Comparison of ENCODE assay signal across 8 mouse cellular contexts in the genomic region with DNA sequence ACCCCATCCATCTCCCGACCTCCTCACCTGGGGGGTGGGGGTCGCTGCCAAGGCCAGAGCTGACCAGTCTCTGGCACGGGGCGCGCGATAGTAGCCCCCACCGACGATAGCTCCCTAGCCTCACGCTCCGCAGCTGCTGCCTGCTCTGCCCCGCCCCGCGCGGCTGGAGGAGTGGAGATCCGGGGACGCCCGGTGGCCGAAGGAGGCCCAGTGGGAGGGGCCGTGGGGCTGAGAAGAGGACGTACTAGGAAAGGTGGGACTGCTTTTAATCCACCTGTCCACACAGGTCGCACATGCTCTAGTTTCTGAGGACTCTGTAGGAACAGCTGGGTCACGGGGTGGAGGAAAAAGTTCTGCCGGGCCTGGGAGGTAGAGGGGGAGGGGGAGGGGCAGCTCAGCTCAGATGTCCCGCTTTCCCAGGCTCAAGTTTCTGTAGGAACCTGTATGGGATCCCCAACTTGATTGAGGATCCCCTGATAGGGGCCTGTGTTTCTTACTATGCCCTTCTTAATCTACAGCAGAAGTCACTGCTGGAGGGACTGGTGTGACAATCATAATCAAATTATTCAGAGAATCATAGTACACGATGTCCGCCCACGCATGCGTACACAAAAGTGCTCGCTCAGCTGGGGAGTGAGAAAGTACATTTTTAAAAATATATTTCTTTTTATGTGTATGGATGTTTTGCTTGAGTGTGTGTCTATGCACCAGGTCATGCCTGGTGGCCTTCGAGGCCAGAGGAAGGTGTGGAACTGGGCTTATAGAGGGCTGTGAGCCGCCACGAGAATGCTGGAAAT. TPM values are rescaled to one million over a fixed set of nuclear protein-coding genes. Genes with fewer than 3 reads are reported as not detected.
DNase-seq lines count a peak whose midpoint lies in the region; ATAC-seq and TF ChIP-seq lines count a peak whose summit lies in the region.

A gene (minus strand): TSS at position 161 of the 797 bp plus-strand sequence.

- no peak for DNase-seq in spleen, adult 2 months (ENCODE audit: low read depth in 1 of 2, low spot score in 2 of 2)
- no peak for DNase-seq in spleen, adult 12 weeks (ENCODE audit: low spot score)
- DNase-seq in embryo, embryonic 10 days (ENCODE audit: low spot score), result peak; percentile 70
- no peak for DNase-seq in gonadal fat pad, adult 2 months (ENCODE audit: low read depth)
- no peak for DNase-seq in midbrain, embryonic 10.5 days (ENCODE audit: low spot score)
- no peak for DNase-seq in right cerebral cortex, postnatal 36 days (ENCODE audit: low spot score in 2 of 2)

- H3K9me3 ChIP-seq in intestine, embryonic 15.5 days, result no peaks in the 10 kb centered on the region
- H3K9me3 ChIP-seq in limb, embryonic 12.5 days, result no peaks in the 10 kb centered on the region
- H3K9me3 ChIP-seq in midbrain, embryonic 10.5 days (replicated peaks), result no peaks in the 10 kb centered on the region

- peak within 1 kb of the TSS; percentile 29; the same call in 1 of the 2 replicates for H3K4me3 ChIP-seq in spleen, adult 2 months (ENCODE audit: extremely low read depth, insufficient read depth, insufficient read length)
- H3K4me3 ChIP-seq in intestine, embryonic 15.5 days (replicated peaks), result peak within 1 kb of the TSS; percentile 31
- peak within 1 kb of the TSS; percentile 39 for H3K4me3 ChIP-seq in limb, embryonic 12.5 days (replicated peaks)
- peak within 1 kb of the TSS; percentile 56 for H3K4me3 ChIP-seq in midbrain, embryonic 10.5 days

- peaks cover 11% of the 10 kb centered on the region; the same call in 1 of the 2 replicates for H3K4me1 ChIP-seq in spleen, adult 2 months (ENCODE audit: control insufficient read depth, insufficient read depth, insufficient read length)
- peaks cover 65% of the 10 kb centered on the region for H3K4me1 ChIP-seq in intestine, embryonic 15.5 days (replicated peaks)
- peaks cover 60% of the 10 kb centered on the region for H3K4me1 ChIP-seq in limb, embryonic 12.5 days (replicated peaks)
- H3K4me1 ChIP-seq in midbrain, embryonic 10.5 days, result peaks cover 69% of the 10 kb centered on the region

- ATAC-seq in intestine, embryonic 15.5 days, result peak; percentile 56
- no peak for ATAC-seq in limb, embryonic 12.5 days (ENCODE audit: insufficient number of reproducible peaks, insufficient read depth, low FRiP score, low TSS enrichment, low read depth)

- no peak within 1 kb of the TSS for H3K27ac ChIP-seq in spleen, adult 2 months (ENCODE audit: insufficient read depth, low read length)
- H3K27ac ChIP-seq in intestine, embryonic 15.5 days, result peak within 1 kb of the TSS; percentile 64; the same call in 1 of the 2 replicates
- H3K27ac ChIP-seq in limb, embryonic 12.5 days, result 0 out of 2 replicates have a peak within 1 kb of the TSS, but pooled peaks have one; percentile 12
- H3K27ac ChIP-seq in midbrain, embryonic 10.5 days (replicated peaks), result peak within 1 kb of the TSS; percentile 81

- no peak for TF ChIP-seq POLR2A in spleen, adult 2 months (IDR thresholded peaks at IDR 0.05; ENCODE audit: low read depth, low read length)

- H3K36me3 ChIP-seq in spleen, adult 2 months (ENCODE audit: control insufficient read depth, insufficient read depth, low read length), result no peaks in the 10 kb centered on the region
- H3K36me3 ChIP-seq in intestine, embryonic 15.5 days, result no peaks in the 10 kb centered on the region
- no peaks in the 10 kb centered on the region for H3K36me3 ChIP-seq in limb, embryonic 12.5 days
- H3K36me3 ChIP-seq in midbrain, embryonic 10.5 days, result no peaks in the 10 kb centered on the region

- TF ChIP-seq CTCF in spleen, adult 2 months (IDR thresholded peaks at IDR 0.05; ENCODE audit: extremely low read depth, insufficient read depth, insufficient read length, insufficient replicate concordance), result no peak

- peak within 1 kb of the TSS; percentile 70 for H3K4me2 ChIP-seq in intestine, embryonic 15.5 days (replicated peaks)
- peak within 1 kb of the TSS; percentile 78 for H3K4me2 ChIP-seq in limb, embryonic 12.5 days

- no peaks in the 10 kb centered on the region for H3K27me3 ChIP-seq in spleen, adult 2 months (ENCODE audit: control insufficient read depth, insufficient read depth, low read length)
- H3K27me3 ChIP-seq in intestine, embryonic 15.5 days (replicated peaks), result no peaks in the 10 kb centered on the region; the same call in 1 of the 2 replicates
- H3K27me3 ChIP-seq in limb, embryonic 12.5 days, result peaks cover 55% of the 10 kb centered on the region
- H3K27me3 ChIP-seq in midbrain, embryonic 10.5 days (ENCODE audit: low read depth, poor library complexity, severe bottlenecking), result peaks cover 83% of the 10 kb centered on the region

- H3K9ac ChIP-seq in intestine, embryonic 15.5 days, result peak within 1 kb of the TSS; percentile 29
- H3K9ac ChIP-seq in limb, embryonic 12.5 days (replicated peaks), result peak within 1 kb of the TSS; percentile 44

- WGBS in spleen, adult 2 months, result 29% methylated on average over 32 of the region's 32 CpGs
- WGBS in intestine, embryonic 15.5 days, result 18% methylated on average over 32 of the region's 32 CpGs
- 16% methylated on average over 32 of the region's 32 CpGs for WGBS in limb, embryonic 12.5 days
- 14% methylated on average over 32 of the region's 32 CpGs for WGBS in midbrain, embryonic 10.5 days

RNA-seq across cellular contexts. Expression of the gene that starts here (rescaled TPM):
- 108 and 122 TPM in 2 replicates for polyA plus RNA-seq in spleen, adult 2 months (2012; rRNA removed)
- polyA plus RNA-seq in gonadal fat pad, adult 2 months (2012; rRNA removed), result 99.1 and 102 TPM in 2 replicates
- polyA plus RNA-seq in intestine, embryonic 15.5 days (2015; fragmentation: Nextera tagmentation; extraction: Ambion mirVana), result 80.0 and 85.4 TPM in 2 replicates
- 55.4 and 58.7 TPM in 2 replicates for polyA plus RNA-seq in limb, embryonic 12.5 days (2016; fragmentation: Nextera tagmentation; extraction: Ambion mirVana)
- 62.9 and 70.6 TPM in 2 replicates for polyA plus RNA-seq in midbrain, embryonic 10.5 days (2016; fragmentation: Nextera tagmentation; extraction: Ambion mirVana)
